Mouse (Mus musculus) layer of hippocampus, postnatal 10 days (tissue): ENCODE data around the gene Furin. TPM values are rescaled to one million over a fixed set of nuclear protein-coding genes. Genes with fewer than 3 reads are reported as not detected.
"Not testable (repeated sequence)": the region's sequence is repeated elsewhere in the genome, so short reads cannot be mapped to it uniquely, and the experiment has no call there.

Source experiments
- DNase-seq, 2 experiments: peaks; one replicate each; pipeline ENCODE4 v3.0.0; 2021; ENCODE audit warnings: low spot score in 2 of 2
- total RNA-seq, 2 experiments: library from RNA; stranded (reverse); gene quantifications; 2 replicates each; pipeline ENCODE4 v1.2.3; 2021

Gene Furin
- total RNA-seq, 2 experiments from 2014 or later: 53.6 to 56.6 TPM

- DNase-seq: peak; percentile 42 to 56
Measured at GRCm38 (mm10) chr7:80401860-80402641, 3.2 kb downstream of the Furin start.

DNA sequence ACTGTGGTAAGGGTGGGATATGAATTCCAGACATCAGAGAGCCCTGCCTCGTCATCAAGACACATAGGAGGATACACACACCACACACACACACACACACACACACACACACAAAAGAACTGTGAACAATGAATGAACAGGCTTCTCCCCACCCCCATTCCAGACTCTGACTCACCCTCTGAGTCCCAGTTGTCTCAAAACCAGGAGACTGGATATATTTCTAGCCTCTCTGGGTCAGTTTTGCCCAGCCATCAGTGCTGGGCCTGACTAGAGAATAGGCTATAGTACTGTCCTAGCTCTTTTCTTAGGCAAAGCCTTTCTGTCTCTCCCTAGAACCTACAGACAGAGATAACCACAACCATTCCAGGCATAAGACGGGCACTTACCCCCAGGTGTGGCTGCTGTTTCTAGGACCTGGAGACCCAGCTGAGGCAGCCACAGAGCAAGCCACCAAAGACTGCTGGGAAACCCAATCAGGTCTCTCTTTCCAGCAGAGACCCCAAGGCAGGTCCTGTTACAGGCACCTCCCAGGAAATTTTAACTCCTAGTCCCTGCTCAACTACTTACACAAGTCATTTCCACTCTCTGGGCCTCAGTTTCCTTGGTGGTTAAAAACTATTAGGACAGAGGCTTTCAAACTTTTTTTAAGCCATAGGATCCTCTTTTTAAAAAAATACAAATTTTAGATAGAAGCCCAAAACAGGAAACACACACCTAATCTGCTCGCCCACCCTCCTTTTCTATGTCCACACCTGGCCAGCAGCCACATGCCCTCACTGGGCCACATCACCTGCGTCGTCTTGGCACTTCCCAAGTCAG, 4.0 kb downstream of the Furin start:
- DNase-seq: no peak

DNA sequence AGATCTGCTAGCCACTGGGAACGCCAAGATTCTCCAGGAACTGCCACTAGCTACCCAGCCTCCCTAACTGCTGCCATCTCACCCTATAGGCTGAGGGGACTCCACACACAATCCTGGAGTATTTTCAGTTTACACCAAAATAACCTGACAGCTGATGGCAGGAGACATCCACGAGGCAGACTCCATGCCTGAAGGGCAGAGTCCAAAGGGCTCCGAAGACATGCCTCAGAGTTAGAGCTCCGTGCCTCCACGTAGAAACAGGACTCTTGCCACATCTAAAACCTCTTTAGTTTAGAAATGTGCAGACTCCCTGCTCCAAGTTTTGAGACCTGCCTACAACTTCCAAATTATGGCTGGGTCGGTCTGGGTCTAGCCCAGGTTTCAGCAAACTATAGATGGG, 4.7 kb downstream of the Furin start:
- no peak for DNase-seq

- DNase-seq: peak in 1 of 2 experiments; percentile 43
Measured at GRCm38 (mm10) chr7:80400099-80400498, 5.1 kb downstream of the Furin start.

GRCm38 (mm10) chr7:80398654-80399444, 6.4 kb downstream of the Furin start:
- no peak for DNase-seq

DNA sequence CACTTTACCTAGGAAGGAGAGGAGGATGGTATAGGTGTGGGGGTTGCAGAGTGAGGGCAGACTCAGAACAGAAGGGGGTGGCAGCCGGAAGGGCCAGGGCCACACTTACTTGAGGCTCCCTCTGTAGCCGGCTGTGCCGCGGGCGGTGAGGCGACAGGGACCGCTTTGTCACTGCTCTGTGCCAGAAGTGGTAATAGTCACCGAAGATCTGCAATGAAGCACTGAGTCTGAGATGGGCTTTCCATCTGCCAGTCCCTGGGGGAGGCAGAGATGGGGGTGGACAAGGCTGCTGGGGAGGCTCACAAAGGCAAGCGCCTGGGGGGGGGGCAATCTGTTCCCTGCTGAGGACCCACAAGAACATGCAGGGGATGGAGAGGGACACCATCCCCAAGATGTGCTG, 7.2 kb downstream of the Furin start:
- no peak for DNase-seq

DNA sequence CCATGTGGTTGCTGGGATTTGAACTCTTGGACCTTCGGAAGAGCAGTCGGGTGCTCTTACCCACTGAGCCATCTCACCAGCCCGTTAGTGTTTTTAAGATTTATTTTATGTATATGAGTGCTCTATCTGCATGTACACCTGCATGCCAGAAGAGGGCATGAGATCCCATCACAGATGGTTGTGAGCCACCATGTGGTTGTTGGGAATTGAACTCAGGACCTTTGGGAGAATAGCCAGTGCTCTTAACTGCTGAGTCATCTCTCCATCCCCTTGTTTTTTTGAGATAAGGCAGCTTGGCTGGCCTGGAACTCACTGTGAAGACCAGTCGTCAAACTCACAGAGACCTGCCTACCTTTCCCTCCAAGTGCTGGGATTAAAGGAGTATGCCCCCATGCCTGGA, 8.8 kb downstream of the Furin start:
- DNase-seq: not testable (repeated sequence)

- DNase-seq: no peak
Measured at GRCm38 (mm10) chr7:80394600-80394999, 10.6 kb downstream of the Furin start.

DNA sequence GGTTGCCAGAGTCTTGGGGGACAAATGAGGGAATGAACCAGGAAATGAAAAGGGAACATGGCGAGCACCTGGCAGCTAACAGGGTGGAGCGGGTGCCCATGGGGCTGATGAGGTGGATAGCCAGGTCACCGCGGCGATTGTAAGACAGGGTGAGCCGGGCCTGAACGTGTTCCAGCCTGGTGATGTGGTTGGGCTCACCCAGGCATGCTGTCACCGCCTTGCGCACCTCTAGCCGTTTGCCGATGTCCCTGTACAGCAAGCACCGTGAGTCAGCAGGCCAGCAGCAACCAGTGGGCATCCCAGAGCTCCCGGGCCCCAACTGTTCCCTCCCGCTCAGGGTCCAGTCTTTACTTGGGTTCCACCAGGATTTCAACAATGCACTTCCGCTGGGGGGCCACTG, 13.1 kb downstream of the Furin start:
- no peak for DNase-seq

DNA sequence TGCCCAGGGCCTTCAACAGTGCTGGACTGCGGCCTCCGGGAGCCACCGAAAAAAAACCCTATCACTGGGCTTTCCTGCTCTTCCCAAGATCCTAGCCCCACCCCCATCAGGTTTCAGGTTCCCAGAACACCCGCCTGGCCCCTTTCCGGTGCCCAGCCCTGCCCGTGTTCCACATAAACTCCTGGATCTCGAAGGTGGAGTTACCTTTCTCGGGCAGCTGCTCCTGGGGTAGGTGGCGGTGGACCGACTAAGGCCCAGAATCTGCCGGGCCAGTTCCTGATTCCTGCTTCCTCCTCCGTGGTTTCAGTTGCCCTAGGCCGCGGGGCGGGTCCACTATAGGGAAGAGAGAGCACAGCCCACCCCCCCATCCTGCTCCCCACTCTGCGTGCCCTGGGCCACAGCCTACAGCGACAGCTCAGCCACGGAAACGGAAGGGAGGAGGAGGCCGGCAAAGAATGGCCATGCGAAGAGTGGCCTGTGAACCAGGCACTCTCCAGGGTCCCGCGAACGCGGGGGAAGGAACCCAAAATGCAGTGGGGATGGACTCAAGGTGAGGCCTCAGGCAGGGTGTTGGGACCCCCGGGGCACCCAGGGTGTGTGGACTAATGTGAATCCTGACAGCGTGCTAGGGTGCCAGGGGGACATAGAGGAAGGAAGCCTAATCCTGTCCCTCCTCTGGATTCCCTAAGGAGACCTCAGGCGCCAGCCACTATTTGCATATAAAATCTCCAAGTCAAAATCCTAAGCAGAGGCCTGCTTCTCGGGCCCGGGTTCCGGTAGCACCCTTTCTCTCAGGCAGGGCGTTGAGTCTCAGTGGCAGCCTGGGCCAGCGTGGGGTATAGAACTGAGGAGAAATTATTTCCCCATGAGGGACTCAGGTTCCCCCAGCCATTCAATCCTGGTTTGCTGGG, 17.3 kb downstream of the Furin start, which contains the start of gene Fes:
Fes (minus strand) TSS at position 314 of the 911 bp plus-strand sequence.
- no peak for DNase-seq

- DNase-seq: no peak
Measured at GRCm38 (mm10) chr7:80387033-80387632, 18.1 kb downstream of the Furin start.

DNA sequence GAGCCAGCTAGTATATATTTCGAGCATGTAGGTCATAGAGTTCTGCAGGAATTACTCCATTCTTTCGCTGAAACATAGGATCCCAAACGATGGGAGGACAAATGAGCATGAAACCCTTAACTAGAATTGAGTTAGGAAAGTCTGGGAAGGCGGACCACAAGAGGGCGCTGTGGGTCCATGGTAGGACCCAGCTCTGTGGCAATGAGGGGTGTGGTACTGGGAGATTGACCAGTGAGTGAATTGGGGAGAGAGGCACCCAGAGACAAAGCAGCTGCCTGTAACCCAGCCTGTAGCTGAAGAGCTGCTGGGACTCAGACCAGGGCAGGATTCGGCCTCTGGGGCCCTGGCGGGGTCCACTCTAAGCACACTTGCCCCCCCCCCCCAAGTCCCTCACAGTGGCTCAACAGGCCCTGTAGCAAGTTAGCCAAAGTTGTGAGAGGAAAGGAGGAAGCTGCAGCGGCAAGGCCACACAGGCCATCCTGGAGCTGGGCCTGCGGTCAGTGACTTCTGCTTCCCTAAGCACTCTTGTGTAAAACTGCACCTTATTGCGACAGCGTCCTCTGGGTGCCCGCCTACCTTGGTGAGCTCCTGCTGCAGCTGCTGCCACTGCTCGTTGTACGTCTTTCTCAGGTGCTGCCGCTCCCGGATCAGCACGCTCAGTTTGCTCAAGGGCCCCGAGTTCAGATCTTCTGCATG, 18.9 kb downstream of the Furin start:
- DNase-seq: peak; percentile 95 to 96

- DNase-seq: no peak
Measured at GRCm38 (mm10) chr7:80382919-80383318, 22.3 kb downstream of the Furin start.

DNA sequence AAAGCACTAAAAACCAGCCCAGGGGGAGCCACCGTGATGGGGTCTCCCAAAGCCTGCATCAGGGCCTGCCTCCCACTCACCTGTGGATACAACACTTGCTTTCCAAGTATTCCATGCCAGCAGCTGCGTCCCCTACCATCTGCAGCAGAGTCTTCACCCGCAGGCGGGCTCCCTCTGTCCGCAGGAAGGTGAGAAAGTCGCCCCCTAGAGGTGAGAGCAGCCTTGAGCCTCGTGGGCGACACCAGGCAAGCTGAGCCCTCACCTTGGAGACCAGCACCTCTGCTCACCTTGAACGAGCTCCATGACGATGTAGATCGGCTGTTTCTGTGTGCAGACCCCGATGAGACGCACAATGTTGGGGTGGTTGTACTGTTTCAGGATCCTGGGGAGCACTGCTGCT, 25.7 kb downstream of the Furin start:
- no peak for DNase-seq

DNA sequence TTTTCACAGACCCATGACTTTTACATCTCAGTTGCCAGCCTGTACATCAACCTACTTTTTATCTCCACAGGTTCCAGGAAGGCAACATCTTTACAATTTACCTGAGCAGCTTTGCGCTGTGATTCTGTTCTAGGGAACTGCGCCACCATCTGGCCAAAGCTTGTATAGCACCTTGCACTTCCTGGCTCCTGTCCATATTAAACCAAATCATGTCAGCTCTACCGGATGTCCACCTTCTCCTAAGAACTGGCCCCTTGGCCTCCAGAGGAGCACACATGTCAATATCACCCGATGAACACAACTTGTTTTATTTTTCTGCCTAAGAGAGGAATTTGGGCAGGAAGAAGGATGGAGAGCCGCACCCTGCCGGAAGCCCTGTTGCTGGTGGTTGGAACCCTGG, 27.8 kb downstream of the Furin start:
- DNase-seq: peak; percentile 72 to 73

DNA sequence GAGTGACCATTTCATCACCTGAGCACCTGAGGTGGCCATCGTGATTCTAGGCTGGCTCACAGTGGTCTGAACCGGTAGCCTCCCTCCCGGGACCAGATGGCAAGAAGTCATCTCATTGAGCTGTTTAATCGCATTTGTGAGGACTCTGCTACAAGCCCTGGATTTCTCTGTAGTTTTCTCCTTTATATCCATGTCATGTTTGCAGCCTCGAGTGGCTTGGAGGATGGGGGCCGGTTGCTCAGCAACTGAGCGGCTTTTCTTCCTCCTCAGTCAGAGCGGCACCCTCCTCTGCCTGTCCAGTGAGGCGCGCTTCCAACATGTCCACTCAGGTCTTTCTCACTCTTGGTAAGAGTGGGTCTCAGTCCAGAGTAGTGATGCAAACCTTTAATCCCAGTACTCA, 29.0 kb downstream of the Furin start:
- DNase-seq: no peak

GRCm38 (mm10) chr7:80375376-80376039, 29.7 kb downstream of the Furin start:
- no peak for DNase-seq

- no peak for DNase-seq
Measured at GRCm38 (mm10) chr7:80374733-80375132, 30.5 kb downstream of the Furin start.

- no peak for DNase-seq
Measured at GRCm38 (mm10) chr7:80374280-80374679, 31.0 kb downstream of the Furin start.
